Mouse (Mus musculus): ENCODE measurements at regions not wholly inside any gene's neighbourhood (a gene's known extent, or its start where the extent isn't known, plus 50 kb on each side); places are given as distances from the start of the nearest gene placed in this dataset.

DNA sequence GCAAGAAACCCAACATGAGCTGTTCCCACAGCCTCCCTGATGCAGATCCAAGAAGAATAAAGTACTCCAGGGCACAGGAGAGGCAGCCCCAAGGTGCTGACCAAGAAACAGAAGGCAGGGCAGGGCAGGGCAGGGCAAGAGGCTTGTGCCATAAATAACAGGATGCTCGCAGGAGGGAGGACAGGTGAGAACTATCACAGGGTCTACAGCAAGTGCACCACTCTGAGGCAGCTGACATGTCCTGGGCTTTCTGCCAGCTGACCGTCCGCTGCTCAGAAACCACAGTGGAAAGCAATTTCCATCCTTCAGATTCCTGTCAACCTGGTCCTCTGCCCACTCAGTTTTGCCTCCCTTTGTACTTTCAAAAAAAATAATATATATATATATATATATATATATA is 77.0 kb upstream of the Xcl1 start:
- TF ChIP-seq CTCF (IDR thresholded peaks at IDR 0.05 in 2 of 3, conservative IDR thresholded peaks at IDR 0.05 in 1 of 3; ENCODE audit: control insufficient read depth in 1 of 3, insufficient read depth in 1 of 3, low read depth in 2 of 3, low read length in 3 of 3, poor library complexity in 1 of 3, severe bottlenecking in 1 of 3) (no peak), ZKSCAN1 (IDR thresholded peaks at IDR 0.05; ENCODE audit: low read depth, low read length) (no peak), NRF1 (IDR thresholded peaks at IDR 0.05; ENCODE audit: insufficient read depth, low read depth, low read length, poor library complexity, severe bottlenecking) (no peak), GATA1 (IDR thresholded peaks at IDR 0.05; ENCODE audit: low read depth, low read length) (no peak), SIN3A (IDR thresholded peaks at IDR 0.05; ENCODE audit: low read length) (no peak), POLR2A (IDR thresholded peaks at IDR 0.05; ENCODE audit: control insufficient read depth in 1 of 2, insufficient read depth in 1 of 2, low read depth in 1 of 2, low read length in 2 of 2, poor library complexity in 1 of 2) (no peak), HCFC1 (IDR thresholded peaks at IDR 0.05; ENCODE audit: low read depth, low read length) (no peak), ELF1 (IDR thresholded peaks at IDR 0.05; ENCODE audit: low read depth, low read length) (no peak), MAFK (IDR thresholded peaks at IDR 0.05; ENCODE audit: borderline replicate concordance, low read depth, low read length) (no peak), E2F4 (IDR thresholded peaks at IDR 0.05; ENCODE audit: borderline replicate concordance, low read depth, low read length) (no peak), POLR2AphosphoS5 (IDR thresholded peaks at IDR 0.05; ENCODE audit: borderline replicate concordance, low read depth, low read length) (no peak), EP300 (IDR thresholded peaks at IDR 0.05; ENCODE audit: low read depth in 1 of 2, low read length in 2 of 2) (no peak), TAL1 (IDR thresholded peaks at IDR 0.05; ENCODE audit: low read length) (no peak), ZNF384 (IDR thresholded peaks at IDR 0.05; ENCODE audit: low read depth, low read length) (no peak)

Measured in MEL (cell line).